Mouse (Mus musculus) C2C12 (cell line): Measurements from ENCODE around the gene Wasl. TPM values are rescaled to one million over a fixed set of nuclear protein-coding genes. Genes with fewer than 3 reads are reported as not detected.

ENCODE experiments used
- H3K27me3 ChIP-seq: one replicate; pipeline ENCODE4 v1.6.1; 2011; ENCODE audit not compliant: control insufficient read depth, insufficient read depth, insufficient read length
- H3K36me3 ChIP-seq: one replicate; pipeline ENCODE4 v1.6.1; 2011; ENCODE audit not compliant: control insufficient read depth, insufficient read depth
- H3K4me3 ChIP-seq: one replicate; pipeline ENCODE4 v1.5.1; 2011; ENCODE audit warnings: mild to moderate bottlenecking, control low read depth; ENCODE audit not compliant: poor library complexity, insufficient read depth, severe bottlenecking
- H3K79me2 ChIP-seq: one replicate; pipeline ENCODE4 v1.6.1; 2011; ENCODE audit not compliant: control insufficient read depth, insufficient read depth
- H3K79me3 ChIP-seq: one replicate; pipeline ENCODE4 v1.6.1; 2011; ENCODE audit warnings: low read depth, control low read depth
- H3ac ChIP-seq: one replicate; pipeline ENCODE3; 2011; ENCODE audit warnings: low read depth; ENCODE audit not compliant: control insufficient read depth, insufficient read length
- CEBPB ChIP-seq: IDR thresholded peaks from one replicate; pipeline ENCODE4 v1.6.1; 2011; ENCODE audit warnings: low read depth, mild to moderate bottlenecking, control low read depth, moderate library complexity
- CTCF ChIP-seq: IDR thresholded peaks from one replicate; pipeline ENCODE4 v1.5.1; 2011; ENCODE audit not compliant: control insufficient read depth, insufficient read depth, insufficient read length
- FOSL1 ChIP-seq: IDR thresholded peaks from one replicate; pipeline ENCODE4 v1.8.0; 2011; ENCODE audit warnings: mild to moderate bottlenecking, low read length; ENCODE audit not compliant: poor library complexity, insufficient read depth, severe bottlenecking
- MAX ChIP-seq: IDR thresholded peaks from one replicate; pipeline ENCODE4 v1.6.1; 2011; ENCODE audit warnings: mild to moderate bottlenecking, control low read depth
- MYOD1 ChIP-seq: IDR thresholded peaks from one replicate; pipeline ENCODE4 v1.6.1; 2011; ENCODE audit warnings: low read depth; ENCODE audit not compliant: control insufficient read depth, insufficient read length
- MYOG ChIP-seq: IDR thresholded peaks from one replicate; pipeline ENCODE4 v1.6.1; 2011; ENCODE audit not compliant: control insufficient read depth, insufficient read length; ENCODE audit errors: extremely low read depth
- USF1 ChIP-seq: IDR thresholded peaks from one replicate; pipeline ENCODE4 v1.6.1; 2011; ENCODE audit warnings: low read depth, mild to moderate bottlenecking, control low read depth, moderate library complexity
- polyA plus RNA-seq: library from polyadenylated mRNA; unstranded; fragments of >200 nt; fragmentation: generic; extraction: Trizol; gene quantifications from one replicate; pipeline ENCODE4 v1.2.1, GENCODE M21; 2012; ENCODE audit warnings: missing spikeins

Wasl gene
- polyA plus RNA-seq, 1 experiment = 9.5 TPM

DNA sequence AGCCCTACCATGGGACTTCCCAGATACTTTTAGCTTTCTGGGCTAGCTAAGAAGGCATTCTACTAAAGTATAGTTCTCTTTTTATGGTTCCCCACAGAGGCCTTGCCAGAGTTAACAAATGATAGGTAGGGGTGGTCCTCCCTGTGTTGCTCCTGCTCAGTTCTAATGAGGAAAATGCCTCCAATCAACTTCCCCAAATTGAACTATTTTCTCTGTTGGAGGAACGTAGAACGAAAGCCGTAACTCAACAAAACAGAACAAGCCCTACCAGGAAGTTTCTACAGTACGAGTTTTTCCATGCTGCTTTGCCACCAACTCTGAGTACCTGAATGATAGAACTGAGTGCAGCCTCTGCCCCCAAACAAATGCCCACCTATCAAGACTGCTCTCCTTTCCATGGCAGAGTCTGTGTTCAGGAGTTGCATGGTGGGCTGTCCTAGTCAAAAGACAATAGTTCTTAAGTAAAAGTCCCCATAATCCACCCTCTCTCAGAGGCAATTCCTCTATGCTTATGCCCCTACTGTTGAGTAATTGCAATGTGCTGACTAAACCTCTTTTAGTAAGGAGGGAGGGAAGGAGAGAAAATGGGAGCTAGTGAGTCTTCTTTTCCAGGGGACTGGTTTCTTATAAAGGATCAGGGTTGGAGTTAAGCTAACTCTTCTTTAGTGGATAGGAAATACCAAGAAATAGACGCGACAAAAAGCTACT is 19.3 kb downstream of the Wasl start:
- no peak overlapping the region for H3ac ChIP-seq
- H3K79me2 ChIP-seq = peaks cover 100% of the 10 kb centered on the region
- H3K79me3 ChIP-seq = peaks cover 91% of the 10 kb centered on the region
- no peak overlapping the region for H3K4me3 ChIP-seq
- TF ChIP-seq FOSL1 (no peak), MAX (no peak), MYOG (no peak), USF1 (no peak), MYOD1 (no peak)
- no peaks in the 10 kb centered on the region for H3K36me3 ChIP-seq
- H3K27me3 ChIP-seq = no peaks in the 10 kb centered on the region

DNA sequence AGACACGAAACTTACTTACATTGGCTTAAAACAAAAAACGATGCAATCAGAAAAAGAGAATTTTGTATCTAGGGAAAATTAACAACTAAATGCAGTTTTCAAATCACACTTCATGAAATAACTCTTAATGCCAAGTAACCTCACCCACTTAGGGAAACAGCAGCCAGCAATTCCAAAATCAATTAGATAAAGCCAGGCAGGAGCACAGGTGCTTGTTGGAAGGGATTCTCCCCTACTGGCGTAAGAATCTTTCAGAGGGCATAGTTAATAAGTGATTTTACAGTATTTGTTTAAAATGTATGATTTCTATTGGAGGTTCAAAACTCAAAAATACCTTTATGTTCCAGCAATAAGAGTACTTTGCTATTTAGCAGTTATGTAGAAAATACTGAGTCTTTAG is 21.8 kb downstream of the Wasl start:
- TF ChIP-seq MAX = no peak
- no peak for TF ChIP-seq CTCF
- no peak for TF ChIP-seq MYOD1
- no peak for TF ChIP-seq FOSL1
- TF ChIP-seq CEBPB = no peak
- no peak for TF ChIP-seq MYOG
- no peak for TF ChIP-seq USF1
- H3K27me3 ChIP-seq = no peaks in the 10 kb centered on the region
- peaks cover 4% of the 10 kb centered on the region for H3K36me3 ChIP-seq
- H3K79me3 ChIP-seq = peaks cover 94% of the 10 kb centered on the region
- no peak overlapping the region for H3K4me3 ChIP-seq
- peaks cover 99% of the 10 kb centered on the region for H3K79me2 ChIP-seq
- no peak overlapping the region for H3ac ChIP-seq

DNA sequence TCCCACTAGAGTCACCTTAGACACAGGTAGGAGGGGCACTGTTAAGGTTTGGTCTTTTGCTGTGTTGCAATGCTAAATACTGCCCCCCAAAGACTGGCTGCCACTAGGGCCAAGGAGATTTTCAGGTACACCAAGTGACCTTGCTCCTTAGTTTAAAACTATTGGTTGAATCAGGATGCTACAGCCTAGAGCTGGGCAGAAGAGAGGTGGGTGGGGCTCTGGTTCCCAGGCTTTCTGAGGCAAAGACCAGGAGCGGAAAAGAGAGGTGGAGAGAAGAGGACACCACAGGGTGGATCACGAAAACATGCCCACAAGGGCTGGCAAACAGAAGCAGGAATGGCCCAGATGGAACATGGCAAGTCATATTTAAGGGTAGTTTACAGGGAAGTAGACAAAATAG is 22.6 kb downstream of the Wasl start:
- H3K4me3 ChIP-seq = no peak overlapping the region
- H3K79me2 ChIP-seq = peaks cover 99% of the 10 kb centered on the region
- TF ChIP-seq USF1 (no peak), CTCF (no peak), MYOG (no peak), CEBPB (no peak), MAX (no peak), FOSL1 (no peak), MYOD1 (no peak)
- H3K27me3 ChIP-seq = no peaks in the 10 kb centered on the region
- H3K79me3 ChIP-seq = peaks cover 92% of the 10 kb centered on the region
- H3ac ChIP-seq = no peak overlapping the region
- H3K36me3 ChIP-seq = peaks cover 4% of the 10 kb centered on the region

GRCm38 (mm10) chr6:24641286-24641685 is 23.5 kb downstream of the Wasl start:
- Histone ChIP-seq H3ac (no peak overlapping the region), H3K4me3 (no peak overlapping the region), H3K79me3 (peaks cover 87% of the 10 kb centered on the region), H3K36me3 (peaks cover 4% of the 10 kb centered on the region), H3K27me3 (no peaks in the 10 kb centered on the region), H3K79me2 (peaks cover 99% of the 10 kb centered on the region)
- TF ChIP-seq MAX = no peak

GRCm38 (mm10) chr6:24635814-24636213 is 29.0 kb downstream of the Wasl start:
- H3K27me3 ChIP-seq = no peaks in the 10 kb centered on the region
- H3K79me2 ChIP-seq = peaks cover 81% of the 10 kb centered on the region
- TF ChIP-seq FOSL1 = no peak
- peaks cover 52% of the 10 kb centered on the region for H3K79me3 ChIP-seq
- H3ac ChIP-seq = no peak overlapping the region
- H3K36me3 ChIP-seq = peaks cover 34% of the 10 kb centered on the region
- no peak overlapping the region for H3K4me3 ChIP-seq

GRCm38 (mm10) chr6:24634065-24634464 is 30.7 kb downstream of the Wasl start:
- H3K36me3 ChIP-seq = peaks cover 30% of the 10 kb centered on the region
- TF ChIP-seq CTCF (no peak), CEBPB (no peak)
- H3K79me2 ChIP-seq = peaks cover 63% of the 10 kb centered on the region
- H3K79me3 ChIP-seq = peaks cover 35% of the 10 kb centered on the region
- H3K4me3 ChIP-seq = no peak overlapping the region
- H3K27me3 ChIP-seq = no peaks in the 10 kb centered on the region
- no peak overlapping the region for H3ac ChIP-seq

GRCm38 (mm10) chr6:24632061-24632460 is 32.7 kb downstream of the Wasl start:
- H3K27me3 ChIP-seq = no peaks in the 10 kb centered on the region
- peaks cover 30% of the 10 kb centered on the region for H3K36me3 ChIP-seq
- no peak overlapping the region for H3K4me3 ChIP-seq
- no peak overlapping the region for H3ac ChIP-seq
- peaks cover 17% of the 10 kb centered on the region for H3K79me3 ChIP-seq
- peaks cover 44% of the 10 kb centered on the region for H3K79me2 ChIP-seq
- TF ChIP-seq MAX (no peak), CEBPB (no peak), MYOD1 (no peak), FOSL1 (no peak), MYOG (no peak), USF1 (no peak), CTCF (no peak)
